Mouse (Mus musculus) effector memory CD4-positive, alpha-beta T cell, adult 5 months (primary cell): ENCODE results near the gene Aadat. TPM values are rescaled to one million over a fixed set of nuclear protein-coding genes. Genes with fewer than 3 reads are reported as not detected.

Experiments used
- polyA plus RNA-seq: library from polyadenylated mRNA; unstranded; fragments of 100-300 nt; shearing (Covaris generic); gene quantifications from one replicate; pipeline ENCODE4 v1.2.1, GENCODE M21; 2017

The Aadat gene
- not detected for polyA plus RNA-seq

DNA sequence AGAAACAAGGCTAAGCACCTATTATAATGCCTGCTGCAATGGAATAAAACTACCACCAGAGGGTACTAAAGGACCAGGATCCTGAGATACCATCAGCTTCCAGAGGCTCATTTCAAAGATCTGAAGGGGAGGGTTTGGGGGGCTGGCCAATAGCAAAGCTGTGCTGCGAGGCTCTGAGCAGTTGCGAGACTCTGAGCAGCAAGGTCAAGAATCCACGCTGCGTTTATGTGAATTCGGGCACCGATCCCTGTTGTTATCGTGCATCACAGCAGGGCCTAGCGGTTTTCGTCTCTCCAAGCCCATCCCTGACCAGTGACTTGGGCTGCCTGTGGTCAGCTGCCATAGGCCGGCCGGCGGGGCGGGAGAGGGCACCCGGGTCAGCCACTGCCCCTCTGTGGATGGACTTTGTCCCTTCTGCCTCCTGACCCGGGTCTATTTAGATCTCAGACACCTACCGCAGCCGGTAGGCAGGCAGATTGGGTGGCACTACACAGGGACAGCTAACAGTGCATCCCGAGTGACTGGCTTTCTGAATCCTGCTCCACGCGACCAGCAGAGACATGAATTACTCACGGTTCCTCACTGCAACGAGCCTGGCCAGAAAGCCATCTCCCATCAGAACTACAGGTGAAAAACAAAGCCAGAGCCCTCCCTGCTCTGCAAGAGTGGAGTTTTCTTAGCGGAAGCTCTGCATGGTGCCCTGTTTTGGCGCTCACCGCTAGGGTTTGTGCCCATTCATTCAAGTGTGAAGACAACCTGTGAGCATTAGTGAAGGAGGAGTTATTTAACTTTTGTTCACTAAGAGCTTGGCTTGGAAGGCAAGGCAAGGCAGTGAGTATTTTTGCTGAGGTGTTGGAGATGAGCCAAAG is at the start of gene Aadat:
TSS of gene Aadat (plus strand) at position 280 of the 869 bp plus-strand sequence.

DNA sequence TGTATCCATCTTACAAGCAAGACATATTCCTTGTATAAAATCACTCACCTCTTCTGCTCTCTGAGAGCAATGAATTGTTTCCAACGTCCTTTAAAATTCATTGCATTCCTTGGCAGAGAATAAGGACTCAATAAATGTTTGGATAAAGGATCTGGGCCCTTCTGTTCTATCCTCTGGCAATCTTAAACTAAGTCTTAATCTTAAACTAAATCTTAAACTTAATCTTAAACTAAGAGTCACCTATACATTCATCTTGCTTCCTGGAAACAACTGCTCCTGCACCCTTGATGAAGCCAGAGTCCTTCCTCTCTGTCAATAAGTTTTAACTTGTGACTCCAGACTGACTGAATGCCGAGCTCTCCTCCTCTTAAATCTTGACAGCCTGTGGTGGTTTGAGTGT is 2.6 kb upstream of the Aadat start, which contains the start of gene Gm10283:
TSS of gene Gm10283 (minus strand) at position 101 of the 400 bp plus-strand sequence.

Other genes with a start within 250 kb of the Aadat start
- not detected for gene Gm10283, start 2.7 kb upstream of the Aadat start, polyA plus RNA-seq
- not detected for gene Mfap3l, start 126.9 kb downstream of the Aadat start, polyA plus RNA-seq